Mouse (Mus musculus) hematopoietic multipotent progenitor cell, adult 10-12 weeks (in vitro differentiated cells): ENCODE data around the gene E130208F15Rik. TPM values are rescaled to one million over a fixed set of nuclear protein-coding genes. Genes with fewer than 3 reads are reported as not detected.

ENCODE experiments used
- polyA plus RNA-seq: library from polyadenylated mRNA; stranded (reverse); fragments of >175 nt; gene quantifications from 2 replicates; pipeline ENCODE4 v1.2.3, GENCODE M21; 2012; ENCODE audit warnings: low replicate concordance

The E130208F15Rik gene
- polyA plus RNA-seq: 1.2 and 3.5 TPM in 2 replicates

DNA sequence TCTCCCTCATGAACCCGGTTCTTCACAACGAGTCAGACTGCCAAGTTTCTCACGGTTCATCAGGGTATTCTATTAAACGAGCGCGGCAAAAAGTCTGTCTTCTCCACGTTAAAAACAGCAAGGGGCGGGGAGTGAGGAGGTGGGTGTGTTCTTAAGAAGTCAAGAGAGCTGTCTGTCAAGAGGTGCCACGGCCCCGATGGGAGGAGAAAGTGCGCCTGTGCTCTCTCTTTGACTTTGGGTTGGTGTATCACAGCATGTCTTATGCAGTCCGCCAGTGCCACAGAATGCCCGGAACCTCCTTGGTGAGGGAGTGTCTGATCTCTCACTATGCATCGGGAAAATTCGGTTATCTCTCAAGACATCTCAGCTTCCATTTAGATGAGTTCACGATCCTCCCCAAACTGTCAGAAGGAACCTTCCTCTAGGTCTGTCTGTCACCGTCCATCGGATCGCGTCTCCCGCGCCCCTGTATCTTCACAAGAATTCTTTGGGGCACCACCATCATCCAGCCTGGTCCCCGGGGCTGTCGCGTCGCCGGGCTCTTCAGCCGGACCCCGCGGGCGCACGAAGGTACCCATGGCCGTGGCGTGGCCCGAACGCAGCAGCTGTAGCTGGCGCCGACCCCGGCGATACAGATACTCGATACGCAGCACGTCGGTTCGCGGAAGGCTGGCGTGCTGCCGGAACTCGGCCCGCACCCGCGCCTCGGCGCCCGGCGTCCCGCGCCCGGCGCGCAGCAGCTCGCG is at the start of gene E130208F15Rik:
Gene E130208F15Rik (plus strand): TSS at position 202 of the 746 bp plus-strand sequence.

DNA sequence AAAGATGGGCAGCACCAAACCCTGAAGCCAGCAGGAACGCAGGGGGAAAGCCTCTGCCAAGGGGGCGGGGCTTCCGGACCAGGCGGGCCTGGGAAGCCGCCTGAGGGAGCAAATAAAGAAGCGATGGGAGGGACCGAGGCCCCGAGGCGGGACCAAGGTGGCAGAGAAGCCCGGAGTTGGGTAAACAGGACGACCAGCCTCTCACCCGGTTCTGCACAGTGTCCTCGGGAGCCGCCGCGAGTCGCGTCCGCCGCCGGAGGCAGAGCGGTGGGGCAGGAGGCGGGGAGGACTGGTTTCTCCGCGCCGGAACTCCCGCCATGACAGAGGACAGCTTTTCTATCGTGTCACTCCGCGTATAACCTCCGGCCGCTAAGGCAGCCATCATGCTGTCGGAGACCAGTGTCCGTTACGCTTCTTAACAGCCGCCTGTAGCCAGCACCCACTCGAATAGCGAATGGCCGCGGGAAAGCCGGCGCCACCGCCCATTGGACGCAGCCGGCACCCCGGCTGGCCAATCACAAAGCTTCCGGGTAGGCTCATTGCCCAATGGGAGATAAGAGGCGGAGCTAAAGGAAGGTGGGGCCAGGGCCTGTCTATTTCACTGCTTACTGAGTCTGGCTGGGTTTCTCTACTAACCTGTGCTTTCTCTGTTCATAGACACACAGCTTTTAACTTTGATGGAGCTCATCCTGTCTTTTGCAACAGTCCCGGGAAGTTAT is 41.4 kb upstream of the E130208F15Rik start, which contains the start of the genes Thap8 and Wdr62:
Gene Thap8 (plus strand): TSS at position 144 of the 719 bp plus-strand sequence.
Gene Wdr62 (minus strand): TSS at position 469 of the 719 bp plus-strand sequence.

GRCm38 (mm10) chr7:30291215-30292131 is 30.1 kb upstream of the E130208F15Rik start, which contains the start of gene Clip3:
Gene Clip3, plus strand, starts transcription at chr7:30291728.

DNA sequence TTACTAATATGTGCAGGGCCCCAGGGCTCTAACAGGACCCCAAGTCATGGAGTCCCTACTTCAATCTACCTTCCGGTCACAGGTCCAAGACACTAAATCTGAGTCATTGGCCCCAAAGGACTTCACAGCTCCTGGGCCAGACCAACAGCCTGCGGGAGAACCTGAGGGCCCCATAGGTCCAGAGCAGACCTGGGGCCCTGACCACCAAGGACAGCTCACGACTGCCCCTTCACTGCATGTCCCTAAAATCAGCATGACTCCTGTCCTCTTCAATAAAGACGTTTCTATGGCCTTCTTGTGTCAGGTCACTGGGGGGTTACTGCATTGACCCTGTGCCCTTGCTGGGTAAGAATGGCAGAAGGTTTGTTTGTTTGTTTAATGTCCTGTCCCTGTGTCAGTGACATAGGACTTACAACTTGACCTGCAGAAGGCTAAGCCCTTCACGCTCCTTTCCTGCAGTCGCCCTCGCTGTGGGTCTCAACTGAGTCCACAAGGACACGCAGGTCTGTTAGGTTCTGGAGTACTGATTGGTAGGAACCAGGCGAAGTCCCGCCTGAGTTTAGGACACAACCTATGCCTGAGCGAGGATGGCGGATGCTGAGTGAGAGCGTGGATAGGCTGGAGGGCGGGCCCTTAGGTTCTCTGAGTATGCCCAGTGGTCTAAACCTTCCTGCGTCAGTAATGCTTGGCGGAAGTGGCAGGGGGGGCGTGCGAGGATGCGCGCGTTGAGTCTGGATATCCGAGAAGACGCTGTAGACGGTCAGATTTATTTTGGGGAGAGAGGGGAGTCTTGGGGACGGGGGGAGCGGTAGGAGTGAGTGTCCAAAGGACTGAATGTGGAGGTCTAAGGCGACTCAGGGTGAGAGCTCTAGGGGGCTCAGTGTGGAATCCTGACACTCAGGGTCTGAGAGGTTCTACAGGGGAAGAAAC is 13.2 kb upstream of the E130208F15Rik start, which contains the start of gene Alkbh6:
Gene Alkbh6 (plus strand): TSS at position 642 of the 930 bp plus-strand sequence.

DNA sequence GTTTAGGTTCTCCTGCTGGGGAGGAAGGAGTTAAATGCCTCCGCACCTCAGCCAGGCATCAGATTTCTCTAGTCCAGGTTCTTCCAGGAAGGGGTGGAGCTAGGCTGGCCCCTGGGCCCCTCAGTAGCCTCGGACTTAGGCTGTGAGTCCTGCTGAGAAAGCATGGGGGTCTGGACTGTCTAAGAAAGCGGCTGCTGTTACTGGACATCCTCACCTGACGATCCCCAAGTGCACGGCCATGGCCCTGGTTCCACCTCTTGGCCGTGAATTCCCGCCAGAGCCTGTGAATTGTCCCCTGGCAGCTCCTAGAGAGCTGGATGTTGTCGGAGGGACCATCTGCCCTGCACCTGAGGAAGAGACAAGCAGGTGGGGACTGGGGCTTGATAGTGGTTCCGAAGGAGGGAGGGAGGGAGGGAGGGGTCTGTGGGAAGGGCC is 6.8 kb upstream of the E130208F15Rik start, which contains the start of gene Syne4:
Gene Syne4 (plus strand): TSS at position 87 of the 435 bp plus-strand sequence.

GRCm38 (mm10) chr7:30323795-30324194 is 2.3 kb downstream of the E130208F15Rik start, which contains the start of gene Sdhaf1:
Gene Sdhaf1, minus strand, starts transcription at chr7:30323895.

GRCm38 (mm10) chr7:30362652-30363343 is 41.3 kb downstream of the E130208F15Rik start, which contains the start of gene Lrfn3:
Gene Lrfn3, minus strand, starts transcription at chr7:30362772.

Other genes with a start within 250 kb of the E130208F15Rik start
- 0.17 and 0.33 TPM in 2 replicates for gene Zfp82, start 248.8 kb upstream of the E130208F15Rik start, polyA plus RNA-seq
- gene Gm26920, start 231.3 kb upstream of the E130208F15Rik start, polyA plus RNA-seq: not detected in 2 replicates
- 0.85 and 3.5 TPM in 2 replicates for gene Zfp566, start 231.2 kb upstream of the E130208F15Rik start, polyA plus RNA-seq
- 0.83 and 1.9 TPM in 2 replicates for gene Zfp260, start 227.0 kb upstream of the E130208F15Rik start, polyA plus RNA-seq
- gene Zfp382, start 199.8 kb upstream of the E130208F15Rik start, polyA plus RNA-seq: 8.0 and 18.8 TPM in 2 replicates
- 3.8 and 4.4 TPM in 2 replicates for gene Zfp146, start 152.0 kb upstream of the E130208F15Rik start, polyA plus RNA-seq
- 1.1 and 1.4 TPM in 2 replicates for gene Cox7a1, start 137.6 kb upstream of the E130208F15Rik start, polyA plus RNA-seq
- gene Capns1, start 122.9 kb upstream of the E130208F15Rik start, polyA plus RNA-seq: 89.2 and 120 TPM in 2 replicates
- 34.0 and 41.8 TPM in 2 replicates for gene Polr2i, start 89.8 kb upstream of the E130208F15Rik start, polyA plus RNA-seq
- gene Tbcb, start 89.5 kb upstream of the E130208F15Rik start, polyA plus RNA-seq: 19.3 and 21.9 TPM in 2 replicates
- gene Ovol3, start 86.0 kb upstream of the E130208F15Rik start, polyA plus RNA-seq: not detected in 2 replicates
- not detected in 2 replicates for gene Thap8, start 41.6 kb upstream of the E130208F15Rik start, polyA plus RNA-seq
- 5.0 and 25.2 TPM in 2 replicates for gene Wdr62, start 41.3 kb upstream of the E130208F15Rik start, polyA plus RNA-seq
- gene Clip3, start 30.0 kb upstream of the E130208F15Rik start, polyA plus RNA-seq: 2.8 and 14.0 TPM in 2 replicates
- 114 and 225 TPM in 2 replicates for gene Alkbh6, start 13.0 kb upstream of the E130208F15Rik start, polyA plus RNA-seq
- gene Syne4, start 6.9 kb upstream of the E130208F15Rik start, polyA plus RNA-seq: 3.5 and 6.2 TPM in 2 replicates
- gene Sdhaf1, start 2.2 kb downstream of the E130208F15Rik start, polyA plus RNA-seq: 7.3 and 13.8 TPM in 2 replicates
- 0.09 and 0.16 TPM in 2 replicates for gene Lrfn3, start 41.0 kb downstream of the E130208F15Rik start, polyA plus RNA-seq
- 103 and 543 TPM in 2 replicates for gene Tyrobp, start 92.0 kb downstream of the E130208F15Rik start, polyA plus RNA-seq
- 15.4 and 73.3 TPM in 2 replicates for gene Hcst, start 98.1 kb downstream of the E130208F15Rik start, polyA plus RNA-seq
- 57.5 and 91.8 TPM in 2 replicates for gene Nfkbid, start 100.0 kb downstream of the E130208F15Rik start, polyA plus RNA-seq
- gene Aplp1, start 123.8 kb downstream of the E130208F15Rik start, polyA plus RNA-seq: 2.4 and 4.5 TPM in 2 replicates
- gene Kirrel2, start 135.9 kb downstream of the E130208F15Rik start, polyA plus RNA-seq: 0.18 TPM in 1 of 2 replicates, not detected in the other
- not detected in 2 replicates for gene Nphs1, start 136.6 kb downstream of the E130208F15Rik start, polyA plus RNA-seq
- gene Prodh2, start 171.9 kb downstream of the E130208F15Rik start, polyA plus RNA-seq: not detected in 2 replicates
- 24.7 and 45.7 TPM in 2 replicates for gene Arhgap33, start 213.3 kb downstream of the E130208F15Rik start, polyA plus RNA-seq
- 6.3 and 7.9 TPM in 2 replicates for gene Hspb6, start 230.4 kb downstream of the E130208F15Rik start, polyA plus RNA-seq
- 15.7 and 16.7 TPM in 2 replicates for gene Proser3, start 230.6 kb downstream of the E130208F15Rik start, polyA plus RNA-seq
- 80.4 and 94.2 TPM in 2 replicates for gene Lin37, start 238.1 kb downstream of the E130208F15Rik start, polyA plus RNA-seq
- gene U2af1l4, start 241.6 kb downstream of the E130208F15Rik start, polyA plus RNA-seq: 29.9 and 73.5 TPM in 2 replicates
- gene Gm49396, start 241.6 kb downstream of the E130208F15Rik start, polyA plus RNA-seq: 4.2 and 4.6 TPM in 2 replicates
- gene Psenen, start 241.9 kb downstream of the E130208F15Rik start, polyA plus RNA-seq: 47.7 and 71.1 TPM in 2 replicates
- gene Igflr1, start 243.7 kb downstream of the E130208F15Rik start, polyA plus RNA-seq: 14.3 and 26.5 TPM in 2 replicates